Mouse (Mus musculus): ENCODE data around the gene Inpp5d.

- TF ChIP-seq CTCF (IDR thresholded peaks at IDR 0.05; ENCODE audit: borderline replicate concordance, control insufficient read depth, extremely low read depth, insufficient read depth, low read length, poor library complexity) (no peak), POLR2A (IDR thresholded peaks at IDR 0.05; ENCODE audit: control insufficient read depth, extremely low read depth, insufficient read depth, low read length, poor library complexity) (no peak)
These were observed 66.2 kb downstream of the Inpp5d start for GRCm38 (mm10) chr1:87686351-87686750.
